Mouse (Mus musculus): ENCODE data around the gene Col16a1.

DNA sequence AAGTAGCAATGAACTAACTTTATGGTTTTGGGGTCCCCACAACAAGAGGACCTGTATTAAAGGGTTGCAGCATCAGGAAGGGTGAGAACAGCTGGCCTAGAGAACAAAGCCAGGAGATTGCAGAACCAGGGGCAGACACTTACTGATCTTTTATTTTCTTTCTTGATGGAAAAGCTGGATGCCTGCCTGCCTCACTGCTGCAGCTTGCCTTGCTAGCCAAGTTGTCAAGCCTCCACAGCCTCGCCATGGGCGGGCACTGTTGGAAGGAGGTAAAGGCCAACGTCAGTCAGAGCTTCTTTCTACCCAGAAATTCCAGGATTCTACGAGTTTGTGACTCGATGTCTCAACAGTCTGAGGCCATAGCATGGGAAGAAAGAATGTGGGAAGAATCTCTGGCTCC is 8.3 kb upstream of the Col16a1 start:
- TF ChIP-seq CTCF (IDR thresholded peaks at IDR 0.05; ENCODE audit: low read depth) (no peak), EP300 (IDR thresholded peaks at IDR 0.05; ENCODE audit: low read depth) (no peak)
